Mouse (Mus musculus): ENCODE data around the gene Eif1b.

DNA sequence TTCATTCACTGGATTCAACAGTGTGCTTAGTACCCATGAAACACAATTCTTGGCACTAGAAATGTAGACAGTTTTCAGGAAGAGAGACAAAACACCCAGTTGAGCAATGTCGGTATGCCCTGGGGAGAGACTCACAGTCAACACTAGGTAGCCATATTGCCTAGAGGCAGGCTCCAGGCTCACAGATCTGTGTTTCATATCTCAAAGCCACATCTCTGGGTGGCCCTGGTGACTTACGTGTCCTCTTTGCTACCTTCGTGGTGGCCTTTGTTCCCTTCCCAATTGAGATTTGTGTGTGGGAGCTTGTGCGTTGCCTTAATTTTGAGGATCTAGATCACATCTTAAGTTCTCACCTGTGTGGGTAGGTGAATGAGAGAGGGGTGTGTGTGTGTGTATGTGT is 9.7 kb upstream of the Eif1b start:
- TF ChIP-seq EP300 (IDR thresholded peaks at IDR 0.05; ENCODE audit: low read length): no peak
- no peak for TF ChIP-seq CHD2 (IDR thresholded peaks at IDR 0.05; ENCODE audit: low read length)
- no peak for TF ChIP-seq JUN (IDR thresholded peaks at IDR 0.05; ENCODE audit: insufficient read depth, low read depth, low read length)
- no peak for TF ChIP-seq POLR2A (IDR thresholded peaks at IDR 0.05; ENCODE audit: low read depth, low read length)
- no peak for TF ChIP-seq TCF12 (IDR thresholded peaks at IDR 0.05; ENCODE audit: low read depth, low read length)
- no peak for TF ChIP-seq ELF1 (IDR thresholded peaks at IDR 0.05; ENCODE audit: low read depth, low read length)
- no peak for TF ChIP-seq E2F4 (IDR thresholded peaks at IDR 0.05; ENCODE audit: insufficient replicate concordance, low read depth, low read length)

Measured in CH12.LX (cell line).